Mouse (Mus musculus) erythroblast, adult 5-6 weeks (primary cell): ENCODE data around the gene Tomm40l. TPM values are rescaled to one million over a fixed set of nuclear protein-coding genes. Genes with fewer than 3 reads are reported as not detected.

Experiments
- ATAC-seq: replicated peaks from 2 replicates; pipeline ENCODE4 v1.8.0; 2016; ENCODE audit warnings: moderate number of reproducible peaks, mild to moderate bottlenecking, moderate TSS enrichment, inconsistent platforms; ENCODE audit not compliant: poor library complexity, low FRiP score, severe bottlenecking
- total RNA-seq, 2 experiments: library from RNA; stranded (forward) in 1 of 2; stranded (reverse) in 1 of 2; fragments of 150-400 nt in 1 of 2; fragments of 200-764, 138-1000 nt in 1 of 2; gene quantifications; 2 replicates each; pipeline versions ENCODE4 v1.2.3 to v1.2.4; 2015 to 2017; ENCODE audit warnings: low replicate concordance in 2 of 2

Gene Tomm40l
- total RNA-seq, 2 experiments from 2014 or later, result 2.2 to 4.0 TPM

DNA sequence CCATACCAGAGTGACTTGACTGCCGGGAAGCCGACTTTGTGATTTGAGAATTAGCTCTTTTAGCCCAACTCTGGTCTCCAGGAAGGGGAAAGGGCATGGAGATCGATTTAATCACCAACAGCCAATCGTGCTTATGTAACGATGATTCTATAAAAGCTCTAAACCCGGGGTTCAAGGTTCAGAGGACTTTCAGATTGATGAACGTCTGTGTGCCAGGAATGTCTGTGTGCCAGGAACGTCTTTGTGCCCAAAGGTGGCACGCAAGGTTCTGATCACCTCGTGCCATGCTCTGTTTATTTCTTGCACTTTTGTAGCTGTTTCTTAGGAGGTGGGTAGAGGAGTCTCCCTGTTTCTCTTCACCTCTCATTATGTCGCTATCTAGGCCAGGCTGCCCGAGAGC is 53.4 kb downstream of the Tomm40l start:
- ATAC-seq, result no peak

Other genes starting within 250 kb of the Tomm40l start
- 38.0 and 43.5 TPM in 2 replicates for gene Fcgr2b, start 246.0 kb downstream of the Tomm40l start, total RNA-seq (2015; ENCODE audit: low replicate concordance)
- 20.1 and 23.1 TPM in 2 replicates for gene Fcgr2b, start 246.0 kb downstream of the Tomm40l start, total RNA-seq (2017; ENCODE audit: low replicate concordance)
- gene Fcgr4, start 203.6 kb downstream of the Tomm40l start, total RNA-seq (2015; ENCODE audit: low replicate concordance), result 15.3 and 27.5 TPM in 2 replicates
- 9.3 and 10.6 TPM in 2 replicates for gene Fcgr4, start 203.6 kb downstream of the Tomm40l start, total RNA-seq (2017; ENCODE audit: low replicate concordance)
- gene Fcgr3, start 157.6 kb downstream of the Tomm40l start, total RNA-seq (2015; ENCODE audit: low replicate concordance), result 100 and 146 TPM in 2 replicates
- 78.3 and 110 TPM in 2 replicates for gene Fcgr3, start 157.6 kb downstream of the Tomm40l start, total RNA-seq (2017; ENCODE audit: low replicate concordance)
- gene Cfap126, start 108.6 kb downstream of the Tomm40l start, total RNA-seq (2015; ENCODE audit: low replicate concordance), result not detected in 2 replicates
- gene Cfap126, start 108.6 kb downstream of the Tomm40l start, total RNA-seq (2017; ENCODE audit: low replicate concordance), result not detected in 2 replicates
- gene Sdhc, start 71.9 kb downstream of the Tomm40l start, total RNA-seq (2015; ENCODE audit: low replicate concordance), result 15.6 and 40.3 TPM in 2 replicates
- 9.2 and 20.0 TPM in 2 replicates for gene Sdhc, start 71.9 kb downstream of the Tomm40l start, total RNA-seq (2017; ENCODE audit: low replicate concordance)
- gene Mpz, start 71.8 kb downstream of the Tomm40l start, total RNA-seq (2015; ENCODE audit: low replicate concordance), result not detected in 2 replicates
- gene Mpz, start 71.8 kb downstream of the Tomm40l start, total RNA-seq (2017; ENCODE audit: low replicate concordance), result not detected in 2 replicates
- gene Pcp4l1, start 26.2 kb downstream of the Tomm40l start, total RNA-seq (2015; ENCODE audit: low replicate concordance), result not detected in 2 replicates
- 0.84 and 3.2 TPM in 2 replicates for gene Pcp4l1, start 26.2 kb downstream of the Tomm40l start, total RNA-seq (2017; ENCODE audit: low replicate concordance)
- gene Nr1i3, start 8.5 kb downstream of the Tomm40l start, total RNA-seq (2015; ENCODE audit: low replicate concordance), result not detected in 2 replicates
- not detected in 2 replicates for gene Nr1i3, start 8.5 kb downstream of the Tomm40l start, total RNA-seq (2017; ENCODE audit: low replicate concordance)
- gene Apoa2, start 2.5 kb upstream of the Tomm40l start, total RNA-seq (2015; ENCODE audit: low replicate concordance), result not detected in 2 replicates
- gene Apoa2, start 2.5 kb upstream of the Tomm40l start, total RNA-seq (2017; ENCODE audit: low replicate concordance), result not detected in 2 replicates
- gene Fcer1g, start 11.9 kb upstream of the Tomm40l start, total RNA-seq (2015; ENCODE audit: low replicate concordance), result 269 and 282 TPM in 2 replicates
- 89.5 and 162 TPM in 2 replicates for gene Fcer1g, start 11.9 kb upstream of the Tomm40l start, total RNA-seq (2017; ENCODE audit: low replicate concordance)
- gene Adamts4, start 27.9 kb upstream of the Tomm40l start, total RNA-seq (2015; ENCODE audit: low replicate concordance), result 0.19 TPM in 1 of 2 replicates, not detected in the other
- gene Adamts4, start 27.9 kb upstream of the Tomm40l start, total RNA-seq (2017; ENCODE audit: low replicate concordance), result not detected in 2 replicates
- 62.9 and 78.4 TPM in 2 replicates for gene Ndufs2, start 28.9 kb upstream of the Tomm40l start, total RNA-seq (2015; ENCODE audit: low replicate concordance)
- 48.0 and 62.1 TPM in 2 replicates for gene Ndufs2, start 28.9 kb upstream of the Tomm40l start, total RNA-seq (2017; ENCODE audit: low replicate concordance)
- gene B4galt3, start 47.8 kb upstream of the Tomm40l start, total RNA-seq (2015; ENCODE audit: low replicate concordance), result 8.1 and 11.3 TPM in 2 replicates
- gene B4galt3, start 47.8 kb upstream of the Tomm40l start, total RNA-seq (2017; ENCODE audit: low replicate concordance), result 7.7 and 29.1 TPM in 2 replicates
- gene Ppox, start 58.7 kb upstream of the Tomm40l start, total RNA-seq (2015; ENCODE audit: low replicate concordance), result 416 and 462 TPM in 2 replicates
- gene Ppox, start 58.7 kb upstream of the Tomm40l start, total RNA-seq (2017; ENCODE audit: low replicate concordance), result 506 and 765 TPM in 2 replicates
- 9.6 and 12.1 TPM in 2 replicates for gene Usp21, start 65.5 kb upstream of the Tomm40l start, total RNA-seq (2015; ENCODE audit: low replicate concordance)
- gene Usp21, start 65.5 kb upstream of the Tomm40l start, total RNA-seq (2017; ENCODE audit: low replicate concordance), result 9.4 and 13.9 TPM in 2 replicates
- gene Ufc1, start 72.5 kb upstream of the Tomm40l start, total RNA-seq (2015; ENCODE audit: low replicate concordance), result 23.4 and 28.6 TPM in 2 replicates
- gene Ufc1, start 72.5 kb upstream of the Tomm40l start, total RNA-seq (2017; ENCODE audit: low replicate concordance), result 13.9 and 19.3 TPM in 2 replicates
- gene Dedd, start 106.6 kb upstream of the Tomm40l start, total RNA-seq (2015; ENCODE audit: low replicate concordance), result 3.8 and 4.8 TPM in 2 replicates
- 4.3 and 6.7 TPM in 2 replicates for gene Dedd, start 106.6 kb upstream of the Tomm40l start, total RNA-seq (2017; ENCODE audit: low replicate concordance)
- 6.7 and 7.3 TPM in 2 replicates for gene Nit1, start 123.1 kb upstream of the Tomm40l start, total RNA-seq (2015; ENCODE audit: low replicate concordance)
- 11.0 and 13.8 TPM in 2 replicates for gene Nit1, start 123.1 kb upstream of the Tomm40l start, total RNA-seq (2017; ENCODE audit: low replicate concordance)
- gene Pfdn2, start 123.2 kb upstream of the Tomm40l start, total RNA-seq (2015; ENCODE audit: low replicate concordance), result 5.4 and 7.1 TPM in 2 replicates
- 1.5 and 15.1 TPM in 2 replicates for gene Pfdn2, start 123.2 kb upstream of the Tomm40l start, total RNA-seq (2017; ENCODE audit: low replicate concordance)
- gene Klhdc9, start 138.3 kb upstream of the Tomm40l start, total RNA-seq (2015; ENCODE audit: low replicate concordance), result not detected in 2 replicates
- gene Klhdc9, start 138.3 kb upstream of the Tomm40l start, total RNA-seq (2017; ENCODE audit: low replicate concordance), result not detected in 2 replicates
- not detected in 2 replicates for gene Nectin4, start 147.6 kb upstream of the Tomm40l start, total RNA-seq (2015; ENCODE audit: low replicate concordance)
- gene Nectin4, start 147.6 kb upstream of the Tomm40l start, total RNA-seq (2017; ENCODE audit: low replicate concordance), result 0.68 TPM in 1 of 2 replicates, not detected in the other
- 20.1 and 21.1 TPM in 2 replicates for gene Arhgap30, start 166.4 kb upstream of the Tomm40l start, total RNA-seq (2015; ENCODE audit: low replicate concordance)
- gene Arhgap30, start 166.4 kb upstream of the Tomm40l start, total RNA-seq (2017; ENCODE audit: low replicate concordance), result 25.9 and 26.9 TPM in 2 replicates
- gene Usf1, start 188.8 kb upstream of the Tomm40l start, total RNA-seq (2015; ENCODE audit: low replicate concordance), result 2.7 and 12.7 TPM in 2 replicates
- 9.1 and 23.1 TPM in 2 replicates for gene Usf1, start 188.8 kb upstream of the Tomm40l start, total RNA-seq (2017; ENCODE audit: low replicate concordance)
- not detected in 2 replicates for gene Tstd1, start 196.4 kb upstream of the Tomm40l start, total RNA-seq (2015; ENCODE audit: low replicate concordance)
- gene Tstd1, start 196.4 kb upstream of the Tomm40l start, total RNA-seq (2017; ENCODE audit: low replicate concordance), result not detected in 2 replicates
- gene F11r, start 215.0 kb upstream of the Tomm40l start, total RNA-seq (2015; ENCODE audit: low replicate concordance), result not detected in 2 replicates
- gene F11r, start 215.0 kb upstream of the Tomm40l start, total RNA-seq (2017; ENCODE audit: low replicate concordance), result 0.42 TPM in 1 of 2 replicates, not detected in the other